Mouse (Mus musculus) monocyte, adult 2 months (primary cell): Measurements from ENCODE around the gene Mark2.
A peak's percentile ranks its signal among the peaks of the same experiment; 100 is the strongest.
"Not testable (repeated sequence)": the region's sequence is repeated elsewhere in the genome, so short reads cannot be mapped to it uniquely, and the experiment has no call there.

Experiments
- DNase-seq, 2 experiments: peaks; one replicate each; pipeline ENCODE4 v3.0.0; 2022; ENCODE audit warnings: low spot score in 2 of 2, low read depth in 1 of 2

The Mark2 gene

GRCm38 (mm10) chr19:7341512-7342397 is at the start of gene Mark2:
Mark2 (minus strand) TSS chr19:7341860.
- DNase-seq, result peak; percentile 95 to 97

GRCm38 (mm10) chr19:7388488-7388887 is 46.8 kb upstream of the Mark2 start:
- DNase-seq, result no peak

- DNase-seq, result no peak
Observed at GRCm38 (mm10) chr19:7386042-7386441, 44.4 kb upstream of the Mark2 start.

- peak; percentile 76 to 90 for DNase-seq
Observed at GRCm38 (mm10) chr19:7382903-7383865, 41.5 kb upstream of the Mark2 start, which contains the start of gene Spindoc. Spindoc (minus strand) TSS chr19:7382994.

GRCm38 (mm10) chr19:7382248-7382902 is 40.7 kb upstream of the Mark2 start:
- DNase-seq, result peak in 1 of 2 experiments; percentile 9

GRCm38 (mm10) chr19:7381906-7382247 is 40.2 kb upstream of the Mark2 start:
- no peak for DNase-seq

GRCm38 (mm10) chr19:7377639-7378038 is 36.0 kb upstream of the Mark2 start:
- DNase-seq, result no peak

- no peak for DNase-seq
Observed at GRCm38 (mm10) chr19:7374491-7374890, 32.8 kb upstream of the Mark2 start.

- DNase-seq, result not testable (repeated sequence)
Observed at GRCm38 (mm10) chr19:7369469-7369868, 27.8 kb upstream of the Mark2 start.

- DNase-seq, result no peak
Observed at GRCm38 (mm10) chr19:7353636-7354035, 12.0 kb upstream of the Mark2 start.

- DNase-seq, result no peak
Observed at GRCm38 (mm10) chr19:7352809-7353495, 11.3 kb upstream of the Mark2 start.

GRCm38 (mm10) chr19:7349993-7350392 is 8.3 kb upstream of the Mark2 start:
- DNase-seq, result no peak

GRCm38 (mm10) chr19:7345235-7345755 is 3.6 kb upstream of the Mark2 start:
- no peak for DNase-seq

- DNase-seq, result no peak
Observed at GRCm38 (mm10) chr19:7342646-7343045, 986 bp upstream of the Mark2 start.

GRCm38 (mm10) chr19:7340780-7341475 is 732 bp downstream of the Mark2 start:
- no peak for DNase-seq

GRCm38 (mm10) chr19:7340371-7340779 is 1.3 kb downstream of the Mark2 start:
- no peak for DNase-seq

- no peak for DNase-seq
Observed at GRCm38 (mm10) chr19:7339867-7340266, 1.8 kb downstream of the Mark2 start.

GRCm38 (mm10) chr19:7339026-7339425 is 2.6 kb downstream of the Mark2 start:
- no peak for DNase-seq

- DNase-seq, result no peak
Observed at GRCm38 (mm10) chr19:7337781-7338342, 3.8 kb downstream of the Mark2 start.
